In the genomic region with DNA sequence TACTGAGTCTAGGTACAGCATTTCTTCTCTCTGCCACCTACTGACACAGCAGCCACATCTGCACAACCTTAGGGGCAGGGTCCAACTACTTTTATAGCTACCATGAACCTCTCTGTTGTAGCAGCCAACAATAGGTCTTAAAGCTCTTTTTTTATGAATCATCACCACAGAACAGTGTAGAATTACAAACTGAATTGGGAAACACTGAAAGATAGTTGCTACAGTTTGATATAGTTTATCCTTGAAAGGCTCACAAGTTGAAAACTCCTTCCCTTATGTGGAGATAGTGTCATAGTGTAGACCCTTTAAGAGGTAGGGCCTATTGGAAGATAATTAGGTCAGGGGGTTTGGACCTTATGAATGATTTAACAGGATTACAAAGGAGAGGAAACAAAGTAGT, we compare ENCODE assay signal across 15 mouse cellular contexts.
"Had no signal": no experiment of that assay in that cellular context is flagged by ENCODE, and none has a peak within 500 bp of the region (broad histone marks: within the 10 kb centered on the region; RNA-seq: fewer than 3 reads in every experiment).

No protein-coding gene starts in this region.

- DNase-seq: retina, postnatal 1 day; right cerebral cortex, adult 18-20 months; right cerebral cortex, postnatal 14 days; right cerebral cortex, postnatal 25 days; right cerebral cortex, postnatal 4 days; spleen, adult 18-20 months; thymus, adult 18-20 months; thymus, adult 2 months; thymus, postnatal 14 days; thymus, postnatal 25 days; thymus, postnatal 36 days; thymus, postnatal 4 days had no signal

- H3K4me3 ChIP-seq: neural tube, embryonic 13.5 days; neural tube, embryonic 15.5 days; stomach, embryonic 15.5 days had no signal

- H3K4me2 ChIP-seq: neural tube, embryonic 13.5 days; neural tube, embryonic 15.5 days; stomach, embryonic 15.5 days had no signal

- H3K27me3 ChIP-seq: neural tube, embryonic 13.5 days; neural tube, embryonic 15.5 days; stomach, embryonic 15.5 days had no signal

- H3K36me3 ChIP-seq: neural tube, embryonic 13.5 days; neural tube, embryonic 15.5 days; stomach, embryonic 15.5 days had no signal
